Mouse (Mus musculus): ENCODE measurements around the gene Adam23. TPM values are rescaled to one million over a fixed set of nuclear protein-coding genes. Genes with fewer than 3 reads are reported as not detected.

Adam23 gene
- polyA plus RNA-seq, 1 experiment from 2014 or later: 9.2 TPM

GRCm38 (mm10) chr1:63437529-63437928, 8.2 kb upstream of the Adam23 start:
- DNase-seq (ENCODE audit: low spot score) (no peak), ATAC-seq (ENCODE audit: low FRiP score) (no peak)
- no peaks in the 10 kb centered on the region for H3K4me1 ChIP-seq (replicated peaks; ENCODE audit: control insufficient read depth, insufficient read depth, low read length)
- H3K27ac ChIP-seq (ENCODE audit: low read depth, low read length): no peak overlapping the region
- H3K4me2 ChIP-seq (replicated peaks; ENCODE audit: low read depth, low read length): no peak overlapping the region
- no peaks in the 10 kb centered on the region for H3K27me3 ChIP-seq (ENCODE audit: control insufficient read depth, insufficient read depth, low read length)
- H3K4me3 ChIP-seq (ENCODE audit: low read depth, low read length): no peak overlapping the region
- no peaks in the 10 kb centered on the region for H3K9me3 ChIP-seq (ENCODE audit: control insufficient read depth, low read length)
- H3K9ac ChIP-seq (ENCODE audit: low read depth, low read length): no peak overlapping the region
- WGBS: 59% methylated on average over 3 of the region's 3 CpGs
- no peaks in the 10 kb centered on the region for H3K36me3 ChIP-seq (ENCODE audit: control insufficient read depth, insufficient read depth, low read length)

- H3K4me2 ChIP-seq (replicated peaks; ENCODE audit: low read depth, low read length): no peak overlapping the region
- H3K9ac ChIP-seq (ENCODE audit: low read depth, low read length): no peak overlapping the region
- H3K4me1 ChIP-seq (replicated peaks; ENCODE audit: control insufficient read depth, insufficient read depth, low read length): no peaks in the 10 kb centered on the region
- no peaks in the 10 kb centered on the region for H3K9me3 ChIP-seq (ENCODE audit: control insufficient read depth, low read length)
- DNase-seq (ENCODE audit: low spot score): no peak
- no peaks in the 10 kb centered on the region for H3K27me3 ChIP-seq (ENCODE audit: control insufficient read depth, insufficient read depth, low read length)
- WGBS: 53% methylated on average over 2 of the region's 2 CpGs
- no peak for ATAC-seq (ENCODE audit: low FRiP score)
- H3K27ac ChIP-seq (ENCODE audit: low read depth, low read length): no peak overlapping the region
- H3K36me3 ChIP-seq (ENCODE audit: control insufficient read depth, insufficient read depth, low read length): no peaks in the 10 kb centered on the region
- H3K4me3 ChIP-seq (ENCODE audit: low read depth, low read length): no peak overlapping the region
Observed at GRCm38 (mm10) chr1:63442186-63442585, 3.5 kb upstream of the Adam23 start.

- ATAC-seq (ENCODE audit: low FRiP score): no peak
- no peaks in the 10 kb centered on the region for H3K36me3 ChIP-seq (ENCODE audit: control insufficient read depth, insufficient read depth, low read length)
- WGBS: 76% methylated on average over 4 of the region's 4 CpGs
Observed at GRCm38 (mm10) chr1:63442616-63443015, 3.1 kb upstream of the Adam23 start.

DNA sequence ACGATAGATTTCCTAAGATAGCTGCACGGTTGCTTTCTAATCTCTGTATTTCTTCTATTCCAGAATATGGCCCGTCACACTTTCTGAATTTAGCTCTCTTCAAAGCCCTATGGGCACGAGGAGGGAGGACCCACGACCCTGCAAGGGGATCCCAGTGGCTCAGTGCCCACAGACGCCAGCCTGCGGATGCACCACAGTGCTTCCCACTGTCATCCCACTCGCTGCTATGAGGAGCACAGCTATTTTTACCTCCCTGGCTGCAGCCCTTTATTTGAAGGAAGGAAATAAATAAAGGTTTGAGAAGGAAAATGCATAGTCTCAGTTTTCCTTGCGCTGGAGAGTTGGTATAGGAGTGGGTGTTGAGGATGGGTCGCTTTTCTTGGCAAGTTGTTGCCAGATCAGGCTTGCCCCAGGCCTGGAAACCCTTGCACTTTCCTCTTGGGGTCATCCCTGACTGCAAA, 512 bp upstream of the Adam23 start:
- Histone ChIP-seq H3K4me2 (replicated peaks; ENCODE audit: low read depth, low read length) (peak overlapping the region; percentile 90), H3K27me3 (ENCODE audit: control insufficient read depth, insufficient read depth, low read length) (no peaks in the 10 kb centered on the region), H3K27ac (ENCODE audit: low read depth, low read length) (no peak overlapping the region), H3K9me3 (ENCODE audit: control insufficient read depth, low read length) (no peaks in the 10 kb centered on the region), H3K9ac (ENCODE audit: low read depth, low read length) (no peak overlapping the region), H3K36me3 (ENCODE audit: control insufficient read depth, insufficient read depth, low read length) (no peaks in the 10 kb centered on the region), H3K4me1 (replicated peaks; ENCODE audit: control insufficient read depth, insufficient read depth, low read length) (no peaks in the 10 kb centered on the region), H3K4me3 (ENCODE audit: low read depth, low read length) (peak overlapping the region; percentile 61)
- no peak for ATAC-seq (ENCODE audit: low FRiP score)
- DNase-seq (ENCODE audit: low spot score): peak; percentile 19
- WGBS: 54% methylated on average over 10 of the region's 10 CpGs

More at GRCm38 (mm10) chr1:63442616-63443015, 3.1 kb upstream of the Adam23 start:
- Histone ChIP-seq H3K4me2 (replicated peaks; ENCODE audit: low read depth, low read length) (no peak overlapping the region), H3K9ac (ENCODE audit: low read depth, low read length) (no peak overlapping the region), H3K9me3 (ENCODE audit: control insufficient read depth, low read length) (no peaks in the 10 kb centered on the region), H3K4me3 (ENCODE audit: low read depth, low read length) (no peak overlapping the region), H3K27me3 (ENCODE audit: control insufficient read depth, insufficient read depth, low read length) (no peaks in the 10 kb centered on the region), H3K4me1 (replicated peaks; ENCODE audit: control insufficient read depth, insufficient read depth, low read length) (no peaks in the 10 kb centered on the region), H3K27ac (ENCODE audit: low read depth, low read length) (no peak overlapping the region)
- DNase-seq (ENCODE audit: low spot score): no peak

GRCm38 (mm10) chr1:63446047-63446704, 485 bp downstream of the Adam23 start:
- no peaks in the 10 kb centered on the region for H3K27me3 ChIP-seq (ENCODE audit: control insufficient read depth, insufficient read depth, low read length)
- H3K9ac ChIP-seq (ENCODE audit: low read depth, low read length): peak overlapping the region; percentile 73
- no peaks in the 10 kb centered on the region for H3K36me3 ChIP-seq (ENCODE audit: control insufficient read depth, insufficient read depth, low read length)
- ATAC-seq (ENCODE audit: low FRiP score) (no peak; the same call in 1 of the 2 replicates), DNase-seq (ENCODE audit: low spot score) (peak; percentile 47)
- H3K4me3 ChIP-seq (ENCODE audit: low read depth, low read length): peak overlapping the region; percentile 61
- H3K27ac ChIP-seq (ENCODE audit: low read depth, low read length): peak overlapping the region; percentile 58
- no peaks in the 10 kb centered on the region for H3K9me3 ChIP-seq (ENCODE audit: control insufficient read depth, low read length)
- no peaks in the 10 kb centered on the region for H3K4me1 ChIP-seq (replicated peaks; ENCODE audit: control insufficient read depth, insufficient read depth, low read length)
- under 1% methylated on average over 39 of the region's 68 CpGs for WGBS
- H3K4me2 ChIP-seq (replicated peaks; ENCODE audit: low read depth, low read length): peak overlapping the region; percentile 90

- Histone ChIP-seq H3K4me3 (ENCODE audit: low read depth, low read length) (peak overlapping the region; percentile 61), H3K9me3 (ENCODE audit: control insufficient read depth, low read length) (no peaks in the 10 kb centered on the region), H3K27ac (ENCODE audit: low read depth, low read length) (no peak overlapping the region), H3K27me3 (ENCODE audit: control insufficient read depth, insufficient read depth, low read length) (no peaks in the 10 kb centered on the region), H3K36me3 (ENCODE audit: control insufficient read depth, insufficient read depth, low read length) (no peaks in the 10 kb centered on the region), H3K4me1 (replicated peaks; ENCODE audit: control insufficient read depth, insufficient read depth, low read length) (no peaks in the 10 kb centered on the region), H3K9ac (ENCODE audit: low read depth, low read length) (no peak overlapping the region), H3K4me2 (replicated peaks; ENCODE audit: low read depth, low read length) (peak overlapping the region; percentile 90)
- ATAC-seq (ENCODE audit: low FRiP score) (no peak), DNase-seq (ENCODE audit: low spot score) (no peak)
- 62% methylated on average over 2 of the region's 2 CpGs for WGBS
Observed at GRCm38 (mm10) chr1:63446721-63447120, 1.0 kb downstream of the Adam23 start.

DNA sequence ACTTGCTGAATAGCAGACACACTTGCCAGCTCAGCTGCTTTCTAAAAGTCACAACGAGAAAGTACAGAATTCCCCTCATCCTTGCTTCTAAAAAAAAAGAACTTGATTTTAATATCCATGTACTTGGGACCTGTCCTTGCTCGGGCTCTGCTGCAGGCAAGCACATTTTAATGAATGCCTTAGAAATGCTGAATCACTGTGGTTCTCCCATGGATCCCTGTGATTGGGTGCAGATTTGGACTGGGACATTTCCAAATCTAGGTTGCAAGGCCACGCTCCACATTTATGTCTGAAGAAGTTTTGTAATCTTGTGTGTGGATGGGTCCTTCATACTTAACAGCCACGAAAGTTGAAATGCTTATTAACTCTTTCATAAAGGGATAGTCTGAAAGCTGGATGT, 4.4 kb downstream of the Adam23 start:
- Histone ChIP-seq H3K4me2 (replicated peaks; ENCODE audit: low read depth, low read length) (no peak overlapping the region), H3K9me3 (ENCODE audit: control insufficient read depth, low read length) (no peaks in the 10 kb centered on the region), H3K27ac (ENCODE audit: low read depth, low read length) (no peak overlapping the region), H3K9ac (ENCODE audit: low read depth, low read length) (no peak overlapping the region), H3K4me1 (replicated peaks; ENCODE audit: control insufficient read depth, insufficient read depth, low read length) (no peaks in the 10 kb centered on the region), H3K4me3 (ENCODE audit: low read depth, low read length) (no peak overlapping the region), H3K36me3 (ENCODE audit: control insufficient read depth, insufficient read depth, low read length) (no peaks in the 10 kb centered on the region), H3K27me3 (ENCODE audit: control insufficient read depth, insufficient read depth, low read length) (no peaks in the 10 kb centered on the region)
- ATAC-seq (ENCODE audit: low FRiP score) (no peak), DNase-seq (ENCODE audit: low spot score) (no peak)
- 82% methylated on average over 4 of the region's 4 CpGs for whole genome bisulfite sequencing

- Histone ChIP-seq H3K27me3 (ENCODE audit: control insufficient read depth, insufficient read depth, low read length) (no peaks in the 10 kb centered on the region), H3K4me3 (ENCODE audit: low read depth, low read length) (no peak overlapping the region)
- 81% methylated on average over 5 of the region's 5 CpGs for WGBS
Observed at GRCm38 (mm10) chr1:63453332-63453887, 7.7 kb downstream of the Adam23 start.

More at GRCm38 (mm10) chr1:63453332-63453887, 7.7 kb downstream of the Adam23 start:
- H3K4me2 ChIP-seq (replicated peaks; ENCODE audit: low read depth, low read length): no peak overlapping the region
- no peak for ATAC-seq (ENCODE audit: low FRiP score)
- no peak for DNase-seq (ENCODE audit: low spot score)
- H3K36me3 ChIP-seq (ENCODE audit: control insufficient read depth, insufficient read depth, low read length): no peaks in the 10 kb centered on the region
- no peaks in the 10 kb centered on the region for H3K4me1 ChIP-seq (replicated peaks; ENCODE audit: control insufficient read depth, insufficient read depth, low read length)
- H3K27ac ChIP-seq (ENCODE audit: low read depth, low read length): no peak overlapping the region
- no peaks in the 10 kb centered on the region for H3K9me3 ChIP-seq (ENCODE audit: control insufficient read depth, low read length)
- no peak overlapping the region for H3K9ac ChIP-seq (ENCODE audit: low read depth, low read length)
